Mouse (Mus musculus) bone marrow, adult 2 months (tissue): ENCODE data around the gene Serp2.

Experiments used
- CTCF ChIP-seq: fragments of 200-500 bp; IDR thresholded peaks from 2 replicates; pipeline ENCODE4 v1.5.1; 2011; ENCODE audit warnings: low read length, control low read depth; ENCODE audit not compliant: control insufficient read depth, insufficient read depth
- POLR2A ChIP-seq: fragments of 200-500 bp; IDR thresholded peaks from 2 replicates; pipeline ENCODE4 v1.6.1; 2011; ENCODE audit warnings: low read depth, mild to moderate bottlenecking, control low read depth, low read length, borderline replicate concordance; ENCODE audit not compliant: control insufficient read depth

GRCm38 (mm10) chr14:76567280-76567679 is 10.6 kb upstream of the Serp2 start:
- TF ChIP-seq CTCF, result no peak
- no peak for TF ChIP-seq POLR2A
